Mouse (Mus musculus) adrenal gland, adult 2 months (tissue): ENCODE data around the gene Tm4sf20. TPM values are rescaled to one million over a fixed set of nuclear protein-coding genes. Genes with fewer than 3 reads are reported as not detected.

Experiments used
- polyA plus RNA-seq: library from polyadenylated mRNA; depleted of rRNA; stranded (reverse); fragments of >200 nt; gene quantifications from 2 replicates; pipeline ENCODE4 v1.2.3, GENCODE M21; 2012; rRNA removed
- total RNA-seq, 2 experiments: library from RNA; stranded (reverse); gene quantifications; 2 replicates each; pipeline ENCODE4 v1.2.3; 2021

Gene Tm4sf20
- total and polyA plus RNA-seq, 3 experiments, result not detected

Other genes with a start within 250 kb of the Tm4sf20 start
- 1 to 10 TPM; 3.9 to 5.6 TPM for gene Col4a4, start 181.6 kb downstream of the Tm4sf20 start, total RNA-seq
- 1.7 TPM in 2 replicates for gene Col4a4, start 181.6 kb downstream of the Tm4sf20 start, polyA plus RNA-seq
- gene Col4a3, start 181.5 kb downstream of the Tm4sf20 start, total RNA-seq, result 1 to 10 TPM; 1.8 to 3.5 TPM
- 0.74 and 0.84 TPM in 2 replicates for gene Col4a3, start 181.5 kb downstream of the Tm4sf20 start, polyA plus RNA-seq
- 100 to 1,000 TPM; 133 to 135 TPM for gene Mff, start 43.6 kb downstream of the Tm4sf20 start, total RNA-seq
- 242 and 318 TPM in 2 replicates for gene Mff, start 43.6 kb downstream of the Tm4sf20 start, polyA plus RNA-seq
- not detected for gene Gm47791, start 2.8 kb upstream of the Tm4sf20 start, total RNA-seq
- gene Gm47791, start 2.8 kb upstream of the Tm4sf20 start, polyA plus RNA-seq, result not detected in 2 replicates
- 10 to 100 TPM; 52.7 to 54.5 TPM for gene Agfg1, start 71.0 kb upstream of the Tm4sf20 start, total RNA-seq
- 25.7 and 33.3 TPM in 2 replicates for gene Agfg1, start 71.0 kb upstream of the Tm4sf20 start, polyA plus RNA-seq
- gene A030005L19Rik, start 144.9 kb upstream of the Tm4sf20 start, total RNA-seq, result not detected
- 0.13 and 0.38 TPM in 2 replicates for gene A030005L19Rik, start 144.9 kb upstream of the Tm4sf20 start, polyA plus RNA-seq
- gene A030014E15Rik, start 156.5 kb upstream of the Tm4sf20 start, total RNA-seq, result not detected
- not detected in 2 replicates for gene A030014E15Rik, start 156.5 kb upstream of the Tm4sf20 start, polyA plus RNA-seq
- gene Gm6217, start 162.9 kb upstream of the Tm4sf20 start, total RNA-seq, result not detected
- not detected in 2 replicates for gene Gm6217, start 162.9 kb upstream of the Tm4sf20 start, polyA plus RNA-seq
- not detected for gene A030003K21Rik, start 174.9 kb upstream of the Tm4sf20 start, total RNA-seq
- not detected in 2 replicates for gene A030003K21Rik, start 174.9 kb upstream of the Tm4sf20 start, polyA plus RNA-seq
- not detected for gene Gm7544, start 187.6 kb upstream of the Tm4sf20 start, total RNA-seq
- not detected in 2 replicates for gene Gm7544, start 187.6 kb upstream of the Tm4sf20 start, polyA plus RNA-seq
- gene Gm47955, start 191.8 kb upstream of the Tm4sf20 start, total RNA-seq, result not detected
- not detected in 2 replicates for gene Gm47955, start 191.8 kb upstream of the Tm4sf20 start, polyA plus RNA-seq
- not detected for gene Gm47959, start 232.1 kb upstream of the Tm4sf20 start, total RNA-seq
- gene Gm47959, start 232.1 kb upstream of the Tm4sf20 start, polyA plus RNA-seq, result not detected in 2 replicates